Mouse (Mus musculus) kidney, postnatal 36 days (tissue): ENCODE results near the gene Trmt2a.

Experiments used
- DNase-seq, 2 experiments: peaks; one replicate each; pipeline ENCODE4 v3.0.0; 2021 to 2022; ENCODE audit warnings: mixed read lengths in 2 of 2

Gene Trmt2a

GRCm38 (mm10) chr16:18248433-18249363, at the start of gene Trmt2a, which contains the start of gene Ranbp1:
Trmt2a (plus strand) TSS chr16:18248679.
Ranbp1 (minus strand) TSS chr16:18248732.
- DNase-seq, result peak; percentile 99

GRCm38 (mm10) chr16:18200062-18200461, 48.4 kb upstream of the Trmt2a start:
- no peak for DNase-seq

GRCm38 (mm10) chr16:18201620-18202019, 46.9 kb upstream of the Trmt2a start:
- DNase-seq, result no peak

GRCm38 (mm10) chr16:18202061-18202460, 46.4 kb upstream of the Trmt2a start:
- DNase-seq, result no peak

GRCm38 (mm10) chr16:18203430-18204091, 44.9 kb upstream of the Trmt2a start:
- DNase-seq, result no peak

GRCm38 (mm10) chr16:18210701-18211416, 37.6 kb upstream of the Trmt2a start:
- DNase-seq, result peak; percentile 55 to 82

- peak; percentile 82 to 95 for DNase-seq
These were observed 36.9 kb upstream of the Trmt2a start for GRCm38 (mm10) chr16:18211417-18212171.

GRCm38 (mm10) chr16:18213689-18214088, 34.8 kb upstream of the Trmt2a start:
- no peak for DNase-seq

- DNase-seq, result no peak
These were observed 33.6 kb upstream of the Trmt2a start for GRCm38 (mm10) chr16:18214858-18215257.

- no peak for DNase-seq
These were observed 30.9 kb upstream of the Trmt2a start, which contains the start of gene Ccdc188 for GRCm38 (mm10) chr16:18217579-18217978. Ccdc188 (plus strand) TSS chr16:18217879.

GRCm38 (mm10) chr16:18218580-18218996, 29.9 kb upstream of the Trmt2a start:
- DNase-seq, result no peak

- DNase-seq, result peak; percentile 11 to 48
These were observed 28.5 kb upstream of the Trmt2a start for GRCm38 (mm10) chr16:18220001-18220400.

- DNase-seq, result no peak
These were observed 27.5 kb upstream of the Trmt2a start for GRCm38 (mm10) chr16:18220856-18221542.

GRCm38 (mm10) chr16:18221543-18221898, 27.0 kb upstream of the Trmt2a start:
- peak in 1 of 2 experiments; percentile 34 for DNase-seq

GRCm38 (mm10) chr16:18222188-18222587, 26.3 kb upstream of the Trmt2a start:
- no peak for DNase-seq

- no peak for DNase-seq
These were observed 21.3 kb upstream of the Trmt2a start for GRCm38 (mm10) chr16:18227187-18227586.

GRCm38 (mm10) chr16:18227897-18228422, 20.5 kb upstream of the Trmt2a start:
- no peak for DNase-seq

- DNase-seq, result no peak
These were observed 19.6 kb upstream of the Trmt2a start for GRCm38 (mm10) chr16:18228856-18229255.

- DNase-seq, result peak in 1 of 2 experiments; percentile 9
These were observed 18.9 kb upstream of the Trmt2a start for GRCm38 (mm10) chr16:18229622-18230021.

GRCm38 (mm10) chr16:18230617-18231016, 17.9 kb upstream of the Trmt2a start:
- no peak for DNase-seq

GRCm38 (mm10) chr16:18231047-18231446, 17.4 kb upstream of the Trmt2a start:
- DNase-seq, result no peak
